ENCODE assay signal across 8 mouse cellular contexts in genomic region chr6:85904642-85905061, GRCm38 (mm10). TPM values are rescaled to one million over a fixed set of nuclear protein-coding genes. Genes with fewer than 3 reads are reported as not detected.
A peak's percentile ranks its signal among the peaks of the same experiment; 100 is the strongest.
DNase-seq lines count a peak whose midpoint lies in the region; ATAC-seq lines count a peak whose summit lies in the region.
"Not testable (repeated sequence)": the region's sequence is repeated elsewhere in the genome, so short reads cannot be mapped to it uniquely, and the experiment has no call there.

Nat8f4 (minus strand) TSS chr6:85904884.

- ATAC-seq in heart, embryonic 12.5 days (ENCODE audit: insufficient number of reproducible peaks, low FRiP score): 0 out of 2 replicates have a peak, but pooled peaks have one; percentile 71
- peak; percentile 84 for ATAC-seq in kidney, embryonic 16.5 days (ENCODE audit: low FRiP score, low TSS enrichment)
- not testable (repeated sequence) for ATAC-seq in limb, embryonic 15.5 days (ENCODE audit: insufficient number of reproducible peaks, low FRiP score, low TSS enrichment, low read depth)
- ATAC-seq in midbrain, embryonic 16.5 days: peak; percentile 75

- peak within 1 kb of the TSS; percentile 61 for H3K4me2 ChIP-seq in heart, embryonic 12.5 days
- peak within 1 kb of the TSS; percentile 41 for H3K4me2 ChIP-seq in kidney, embryonic 16.5 days (replicated peaks; ENCODE audit: low read depth, low read length)
- H3K4me2 ChIP-seq in limb, embryonic 15.5 days: peak within 1 kb of the TSS; percentile 38
- H3K4me2 ChIP-seq in midbrain, embryonic 16.5 days (ENCODE audit: low read length): peak within 1 kb of the TSS; percentile 43

- WGBS in heart, embryonic 12.5 days: 15% methylated on average over 20 of the region's 20 CpGs
- 9% methylated on average over 20 of the region's 20 CpGs for WGBS in kidney, embryonic 16.5 days
- 14% methylated on average over 20 of the region's 20 CpGs for WGBS in limb, embryonic 15.5 days
- 16% methylated on average over 20 of the region's 20 CpGs for WGBS in midbrain, embryonic 16.5 days

- H3K27ac ChIP-seq in brown adipose tissue, adult 24 weeks (replicated peaks; ENCODE audit: low read depth, low read length); heart, embryonic 12.5 days (ENCODE audit: poor library complexity, severe bottlenecking); kidney, embryonic 16.5 days (ENCODE audit: low read length); limb, embryonic 15.5 days; midbrain, embryonic 16.5 days (ENCODE audit: low read length): not testable (repeated sequence)

- DNase-seq in B cell, adult 2 months: peak; percentile 88
- peak; percentile 67 for DNase-seq in spleen, postnatal 36 days (ENCODE audit: low spot score in 2 of 2)

- H3K4me3 ChIP-seq in brown adipose tissue, adult 24 weeks (ENCODE audit: insufficient read depth, low read depth, low read length): peak within 1 kb of the TSS; percentile 56
- peak within 1 kb of the TSS; percentile 60 for H3K4me3 ChIP-seq in erythroblast, embryonic 14.5 days (replicated peaks)
- H3K4me3 ChIP-seq in heart, embryonic 12.5 days: peak within 1 kb of the TSS; percentile 42
- H3K4me3 ChIP-seq in kidney, embryonic 16.5 days (ENCODE audit: low read length): peak within 1 kb of the TSS; percentile 31
- peak within 1 kb of the TSS; percentile 30 for H3K4me3 ChIP-seq in limb, embryonic 15.5 days
- peak within 1 kb of the TSS; percentile 34 for H3K4me3 ChIP-seq in midbrain, embryonic 16.5 days (ENCODE audit: low read depth, low read length)

- not testable (repeated sequence) for H3K4me1 ChIP-seq in brown adipose tissue, adult 24 weeks (ENCODE audit: control insufficient read depth, insufficient read depth, insufficient read length, low read length); erythroblast, embryonic 14.5 days (ENCODE audit: control insufficient read depth); heart, embryonic 12.5 days (replicated peaks); kidney, embryonic 16.5 days (ENCODE audit: insufficient read depth, low read length); limb, embryonic 15.5 days; midbrain, embryonic 16.5 days (ENCODE audit: control insufficient read depth, insufficient read depth, low read length)

- H3K36me3 ChIP-seq in erythroblast, embryonic 14.5 days (ENCODE audit: control insufficient read depth); heart, embryonic 12.5 days; kidney, embryonic 16.5 days (ENCODE audit: insufficient read depth, low read length); limb, embryonic 15.5 days; midbrain, embryonic 16.5 days (ENCODE audit: control insufficient read depth, insufficient read depth, low read length): not testable (repeated sequence)

- not testable (repeated sequence) for H3K27me3 ChIP-seq in erythroblast, embryonic 14.5 days (ENCODE audit: control insufficient read depth); heart, embryonic 12.5 days (replicated peaks); kidney, embryonic 16.5 days (ENCODE audit: insufficient read depth, low read length); limb, embryonic 15.5 days; midbrain, embryonic 16.5 days (ENCODE audit: control insufficient read depth, insufficient read depth, low read depth, low read length)

- not testable (repeated sequence) for H3K9ac ChIP-seq in heart, embryonic 12.5 days; kidney, embryonic 16.5 days (replicated peaks; ENCODE audit: low read length); limb, embryonic 15.5 days
- H3K9ac ChIP-seq in midbrain, embryonic 16.5 days (ENCODE audit: low read depth, low read length): 0 out of 2 replicates have a peak within 1 kb of the TSS, but pooled peaks have one; percentile 25

- H3K9me3 ChIP-seq in erythroblast, embryonic 14.5 days (ENCODE audit: control insufficient read depth, low read length); heart, embryonic 12.5 days (replicated peaks); kidney, embryonic 16.5 days (ENCODE audit: low read length); limb, embryonic 15.5 days; midbrain, embryonic 16.5 days (replicated peaks; ENCODE audit: control insufficient read depth, low read length, poor library complexity, severe bottlenecking): not testable (repeated sequence)

RNA-seq across cellular contexts. Expression of gene Nat8f4, which starts in this region (rescaled TPM):
- 0.55 and 0.75 TPM in 2 replicates for polyA plus RNA-seq in brown adipose tissue, adult 24 weeks (2012; ENCODE audit: insufficient read depth, insufficient read length, missing spikeins)
- polyA plus RNA-seq in erythroblast, embryonic 14.5 days (2012): 0.06 TPM in 1 of 2 replicates, not detected in the other
- polyA plus RNA-seq in heart, embryonic 12.5 days (2016; fragmentation: Nextera tagmentation; extraction: Ambion mirVana): 2.4 TPM in 2 replicates
- polyA plus RNA-seq in kidney, embryonic 16.5 days (2015; fragmentation: Nextera tagmentation; extraction: Ambion mirVana): 8.2 and 8.6 TPM in 2 replicates
- 1.5 and 1.8 TPM in 2 replicates for polyA plus RNA-seq in limb, embryonic 15.5 days (2015; fragmentation: Nextera tagmentation; extraction: Ambion mirVana)
- 7.0 TPM in 2 replicates for polyA plus RNA-seq in midbrain, embryonic 16.5 days (2015; fragmentation: Nextera tagmentation; extraction: Ambion mirVana)
